Mouse (Mus musculus): ENCODE results near the gene Ackr4.

The Ackr4 gene

DNA sequence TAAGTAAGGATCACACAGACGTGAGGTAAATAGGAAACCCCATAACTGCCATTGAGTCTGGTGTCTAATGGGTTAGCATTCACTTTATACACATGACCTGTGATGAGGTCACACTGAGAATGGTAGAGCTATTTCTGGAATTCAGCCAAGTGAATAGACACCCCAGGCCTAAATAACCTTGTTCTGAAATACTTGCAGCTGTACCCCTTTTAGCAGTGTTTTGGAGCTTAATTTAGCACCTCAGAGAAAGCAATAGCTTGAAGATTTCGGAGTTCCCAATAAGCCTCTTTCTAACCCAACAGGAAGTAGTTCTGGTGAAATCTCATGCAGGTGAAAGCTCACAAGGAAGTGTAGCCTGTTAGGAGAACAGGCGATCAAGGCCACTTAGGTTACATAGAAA lies at the start of gene Ackr4:
Gene Ackr4, minus strand, starts transcription at position 101 of the 400 bp plus-strand sequence.
- DNase-seq, result no peak

DNA sequence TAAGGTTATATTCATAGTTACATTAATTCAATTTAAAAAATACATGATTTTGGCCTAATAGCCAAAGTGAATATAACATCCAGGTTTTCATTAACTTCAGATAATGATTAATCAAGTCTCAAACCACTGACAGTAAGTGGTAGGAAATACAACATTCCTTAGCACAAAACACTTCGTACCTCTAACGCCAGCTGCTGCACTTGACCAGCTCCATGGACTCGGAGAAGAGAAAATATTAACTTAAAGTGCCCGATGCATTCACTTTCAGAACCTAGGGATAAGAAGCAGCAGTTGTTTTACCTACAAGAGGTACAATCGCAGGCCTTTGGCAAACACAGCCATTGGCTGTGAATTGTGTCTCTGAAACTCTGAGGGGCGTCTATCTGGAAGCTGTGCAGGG lies 45.6 kb upstream of the Ackr4 start:
- no peak for DNase-seq

DNA sequence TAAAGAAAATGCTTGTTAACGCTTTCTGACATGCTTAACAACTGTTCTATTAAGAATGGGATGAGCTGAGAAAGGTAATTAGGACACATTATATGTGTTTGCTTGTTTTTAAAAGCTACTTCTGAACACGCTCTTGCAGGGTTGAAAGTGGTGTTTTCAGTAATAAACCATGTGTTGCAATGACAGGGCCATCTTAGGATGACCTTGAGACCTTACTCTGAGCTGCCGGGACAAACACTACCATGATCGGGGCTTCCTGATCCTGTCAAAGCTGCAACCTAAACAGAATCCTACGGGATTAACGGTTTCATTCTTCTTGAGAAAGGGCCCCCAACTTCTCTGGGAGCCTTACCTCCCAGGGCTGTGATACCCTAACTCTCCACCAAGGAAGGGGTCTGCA lies 44.9 kb upstream of the Ackr4 start:
- DNase-seq, result no peak

DNA sequence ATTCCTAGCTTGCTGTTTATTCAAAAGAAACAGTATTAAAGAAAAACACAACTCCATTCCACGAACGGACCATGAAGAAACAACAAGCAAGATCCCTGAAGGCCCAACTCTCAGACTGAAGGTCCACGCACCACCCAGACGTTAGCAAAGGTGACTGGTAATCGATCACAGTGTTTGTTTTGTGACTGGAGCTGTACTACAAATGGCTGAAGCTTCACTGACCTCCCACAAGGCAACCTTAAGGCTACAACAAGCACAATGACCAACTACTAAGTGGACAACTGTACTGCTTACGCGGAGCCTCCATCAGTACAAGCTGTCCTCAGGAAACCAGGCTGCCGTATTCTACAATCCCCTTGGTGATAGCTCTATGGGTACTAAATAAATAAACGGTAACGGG lies 43.3 kb upstream of the Ackr4 start:
- DNase-seq, result no peak

DNA sequence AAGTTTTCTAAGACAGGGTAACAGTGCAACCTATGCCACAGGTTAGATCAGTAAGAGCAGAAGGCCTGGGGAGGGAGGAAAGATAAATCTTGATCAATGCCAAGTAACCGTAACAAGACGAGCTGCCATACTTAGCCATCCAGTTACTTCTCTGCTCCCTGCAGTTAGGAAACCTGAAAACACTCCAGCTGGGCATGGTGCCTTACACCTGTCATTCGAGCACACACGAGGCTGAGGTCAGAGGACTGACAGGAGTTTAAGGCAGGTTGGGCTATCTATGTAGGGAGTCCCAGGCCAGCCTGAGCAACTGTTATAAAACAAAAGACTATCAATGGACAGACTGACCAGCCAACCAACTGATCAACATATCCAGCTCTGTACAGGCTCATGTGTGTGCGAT lies 39.2 kb upstream of the Ackr4 start:
- no peak for DNase-seq

DNA sequence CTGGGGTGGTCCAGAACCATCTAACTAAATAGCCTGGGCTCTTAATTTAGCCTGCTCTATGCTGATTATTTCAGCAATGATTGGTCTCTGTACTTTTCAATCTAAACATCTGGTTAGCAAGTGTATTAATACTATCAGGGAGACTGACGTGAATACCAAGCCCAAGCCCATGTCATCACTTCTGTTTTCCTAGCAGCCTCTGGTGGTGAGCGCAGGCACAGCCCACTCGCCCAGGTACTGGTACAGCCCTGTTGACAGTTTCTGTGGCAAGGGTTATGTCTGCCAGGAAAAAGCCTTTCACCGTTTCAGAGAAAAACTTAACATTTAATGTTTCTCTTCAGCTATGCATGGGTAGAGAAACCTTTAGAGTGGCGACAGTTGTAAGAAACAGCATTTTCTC lies 37.5 kb upstream of the Ackr4 start:
- DNase-seq, result no peak

DNA sequence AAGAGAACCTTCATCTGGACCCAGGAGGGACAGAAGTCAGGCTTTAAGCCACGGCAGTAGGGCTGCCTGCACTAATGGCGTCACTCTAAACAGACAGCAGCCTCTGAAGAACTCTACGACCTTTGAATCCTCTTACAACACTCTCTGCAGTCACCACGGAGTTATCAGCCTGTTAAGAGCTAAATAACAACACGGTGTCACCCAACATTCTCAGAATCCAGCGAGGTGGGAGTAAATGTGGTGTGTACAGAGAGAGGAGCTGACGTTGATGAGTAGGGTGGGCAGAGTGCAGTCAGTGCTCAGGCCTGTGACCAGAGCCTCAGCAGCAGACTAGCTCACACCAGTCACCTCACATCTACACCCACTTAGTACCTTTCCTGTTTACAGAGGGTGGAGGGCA lies 34.4 kb upstream of the Ackr4 start:
- DNase-seq, result no peak

DNA sequence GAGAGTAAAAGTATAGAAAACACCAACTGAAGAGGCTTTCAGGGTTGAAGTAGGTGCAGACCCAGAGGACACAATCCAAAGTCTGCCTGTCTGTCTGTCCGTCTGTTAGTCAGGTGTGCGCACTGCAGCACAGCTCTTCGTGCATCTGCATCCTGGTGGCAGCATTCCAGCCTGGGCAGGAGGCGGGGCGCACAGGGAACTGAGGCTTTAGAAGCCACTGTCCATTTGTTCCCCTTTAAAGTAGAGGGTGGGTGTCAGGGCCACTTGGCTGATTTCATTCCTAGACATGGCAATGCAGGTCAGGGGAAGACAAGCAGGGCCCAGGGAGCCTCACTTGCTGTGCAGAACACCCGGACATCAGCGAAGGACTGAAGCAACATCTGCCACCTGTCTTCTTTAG lies 30.6 kb upstream of the Ackr4 start:
- DNase-seq, result no peak

DNA sequence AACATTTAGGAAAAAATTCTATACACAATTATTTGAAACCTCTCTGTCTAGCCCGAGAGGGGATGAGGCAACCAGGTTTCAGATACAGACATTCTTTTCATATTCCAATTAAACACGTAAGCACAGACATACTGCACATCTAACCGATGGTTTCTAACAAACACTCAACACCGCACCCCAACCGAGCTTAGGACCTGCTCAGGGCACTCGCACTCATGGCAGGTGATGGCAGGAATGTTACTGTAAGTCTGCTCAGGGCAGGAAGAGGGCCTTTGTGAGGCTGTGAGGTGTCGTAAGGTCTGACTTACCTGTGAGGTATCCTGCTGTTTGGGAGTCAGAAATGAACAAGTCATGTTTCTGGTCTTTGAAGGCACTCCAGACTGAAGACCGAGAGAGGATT lies 29.8 kb upstream of the Ackr4 start:
- no peak for DNase-seq

DNA sequence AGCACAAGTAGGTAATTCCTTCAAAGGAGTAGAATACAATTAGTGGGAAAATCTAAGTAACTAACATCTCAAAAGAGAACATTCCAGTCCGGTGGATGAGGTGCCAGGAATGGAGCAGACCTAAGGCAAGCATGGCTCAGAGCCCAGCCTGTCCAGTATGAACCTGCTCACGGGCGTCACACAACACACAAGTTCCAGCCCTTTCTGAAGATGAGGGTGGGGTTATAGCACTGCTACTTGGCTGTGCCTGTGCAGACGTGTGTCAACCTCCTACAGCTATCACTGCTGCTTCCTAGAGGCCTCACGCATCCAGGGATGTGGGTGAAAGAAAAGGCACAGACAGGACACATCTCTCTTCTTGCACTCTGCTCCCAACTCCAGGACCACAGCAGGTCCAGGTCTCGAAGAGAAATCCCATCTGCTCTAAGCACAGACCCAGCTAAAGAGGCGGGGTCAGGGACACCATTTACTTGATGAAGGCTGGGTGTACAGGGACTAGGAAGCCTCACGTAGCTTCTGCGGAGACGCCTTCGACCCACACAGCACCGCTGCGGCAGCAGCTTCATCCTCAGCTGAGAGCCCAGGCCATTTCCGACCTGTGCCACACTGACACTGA lies 28.5 kb upstream of the Ackr4 start:
- DNase-seq, result no peak

DNA sequence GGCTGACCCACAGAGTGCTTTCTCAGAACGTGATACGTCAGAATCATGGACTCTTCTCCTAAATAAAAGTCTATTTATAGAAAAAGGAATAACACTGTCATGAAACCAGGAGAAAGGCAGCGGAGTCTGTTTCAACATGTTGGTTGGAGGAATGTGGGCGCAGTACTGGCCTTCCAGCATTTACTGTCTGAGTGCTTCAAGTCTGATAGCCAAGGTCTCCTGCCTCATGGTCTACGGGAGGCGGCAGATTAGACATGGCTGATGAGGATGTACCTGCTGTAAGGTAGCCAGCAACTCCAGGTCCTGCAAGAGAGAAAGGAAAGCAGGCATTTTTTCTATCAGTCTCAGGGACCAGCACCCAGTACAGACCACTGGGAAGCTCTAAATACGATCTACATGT lies 25.4 kb upstream of the Ackr4 start:
- DNase-seq, result no peak

DNA sequence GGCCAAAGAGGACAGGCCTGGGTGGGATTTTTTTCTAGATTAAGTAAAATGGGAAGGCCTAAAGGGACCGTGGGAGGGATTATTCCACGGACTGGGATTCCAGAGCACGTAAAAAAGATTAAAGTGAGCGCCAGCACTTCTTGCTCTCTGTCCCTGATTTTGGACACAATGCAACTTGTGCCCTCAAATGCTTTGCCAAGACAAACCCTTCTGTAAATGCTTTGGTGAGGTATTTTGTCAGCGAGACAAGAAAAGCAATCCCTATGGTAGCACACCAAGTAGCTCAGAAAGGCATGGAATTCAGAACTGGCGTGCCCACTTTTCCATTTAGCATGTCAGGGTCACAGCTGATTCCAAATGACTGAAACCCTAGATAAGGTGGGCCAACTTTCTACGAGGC lies 22.2 kb upstream of the Ackr4 start:
- no peak for DNase-seq

DNA sequence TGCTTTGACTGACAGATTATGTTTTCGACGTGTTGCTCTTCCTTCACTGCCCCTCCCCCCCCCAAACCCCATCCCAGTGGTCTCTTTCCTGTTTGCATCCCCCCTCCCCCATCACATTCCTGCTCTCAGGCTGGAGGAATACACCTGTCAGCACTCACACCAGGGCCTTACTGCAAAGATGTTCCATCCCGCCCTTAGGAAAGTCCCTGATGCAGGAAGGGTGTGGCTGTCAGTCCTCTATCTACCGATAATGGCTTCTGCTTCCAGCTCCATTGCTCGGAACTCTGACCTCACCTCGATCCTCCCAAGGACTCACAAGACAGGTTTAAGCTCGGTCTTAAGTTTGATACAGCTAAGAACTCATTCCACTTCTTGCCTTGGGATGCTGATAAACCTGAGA lies 19.9 kb upstream of the Ackr4 start:
- DNase-seq, result no peak

DNA sequence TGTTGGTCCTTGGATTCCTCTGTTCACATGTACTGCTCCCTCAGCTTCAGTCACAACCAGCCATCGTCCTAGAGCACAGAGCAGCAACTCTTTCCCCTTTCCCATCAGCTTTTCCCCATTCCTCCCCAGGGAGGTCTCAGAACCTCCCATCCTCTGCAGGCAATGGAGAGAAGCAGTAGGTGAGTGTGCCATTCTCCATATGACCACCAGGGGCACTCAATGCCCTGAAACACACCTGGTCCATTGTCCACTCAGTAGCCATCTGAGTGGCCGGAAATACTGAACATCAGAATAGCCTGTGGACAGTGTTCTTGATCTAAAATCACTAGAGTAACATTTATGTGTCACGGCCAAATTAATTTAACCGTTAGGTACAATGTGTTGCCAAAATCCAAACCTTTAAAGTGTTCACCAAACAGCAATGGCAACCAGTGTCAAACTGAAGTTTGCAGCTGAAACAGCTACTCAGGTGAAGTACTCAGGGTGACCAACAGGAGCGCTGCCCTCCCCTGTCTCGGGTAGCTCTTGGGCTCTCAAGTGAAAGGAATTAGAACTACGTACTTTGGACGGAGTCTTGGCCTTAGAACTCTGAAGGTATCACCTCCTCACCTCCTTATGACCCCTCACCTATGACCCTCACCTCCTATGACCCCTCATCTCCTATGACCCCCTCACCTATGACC lies 17.7 kb upstream of the Ackr4 start:
- DNase-seq, result no peak

DNA sequence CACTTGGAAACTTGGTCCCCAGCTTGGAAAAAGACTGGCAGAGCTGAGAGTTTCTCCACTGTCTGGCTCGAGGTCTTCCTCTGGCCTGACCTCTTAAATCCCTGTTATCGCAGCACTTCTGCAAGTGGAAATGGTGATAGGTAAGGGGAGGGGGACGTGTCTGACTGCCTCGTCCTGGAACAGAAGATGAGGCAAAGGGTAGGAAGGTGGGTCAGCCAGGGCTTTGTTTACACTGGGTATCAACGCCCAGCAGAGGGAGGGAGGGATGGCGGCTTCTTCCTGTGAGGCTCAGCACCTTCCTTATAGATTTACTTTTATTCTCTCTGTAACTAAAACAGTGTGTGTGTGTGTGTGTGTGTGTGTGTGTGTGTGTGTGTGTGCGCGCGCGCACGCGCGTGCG lies 16.1 kb upstream of the Ackr4 start:
- no peak for DNase-seq

DNA sequence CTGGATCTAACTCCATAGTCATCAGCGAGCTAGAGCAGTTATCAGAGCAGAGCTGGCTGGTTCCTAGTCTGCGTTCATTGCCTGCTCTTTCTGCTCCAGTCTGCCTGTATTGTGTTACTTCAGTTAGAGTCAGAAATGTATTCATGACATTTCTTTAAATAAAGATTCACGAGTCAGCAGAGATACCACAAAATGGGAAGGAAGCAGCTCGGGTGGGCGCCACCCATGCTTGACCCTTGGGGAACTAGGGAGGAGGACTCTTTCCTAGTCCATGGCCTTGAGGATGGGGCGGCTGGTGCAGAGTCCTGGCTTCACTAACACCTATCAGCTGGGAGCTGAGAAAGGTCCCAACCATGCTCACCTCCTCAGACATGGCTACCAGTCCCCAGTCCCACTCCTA lies 13.6 kb upstream of the Ackr4 start:
- no peak for DNase-seq

DNA sequence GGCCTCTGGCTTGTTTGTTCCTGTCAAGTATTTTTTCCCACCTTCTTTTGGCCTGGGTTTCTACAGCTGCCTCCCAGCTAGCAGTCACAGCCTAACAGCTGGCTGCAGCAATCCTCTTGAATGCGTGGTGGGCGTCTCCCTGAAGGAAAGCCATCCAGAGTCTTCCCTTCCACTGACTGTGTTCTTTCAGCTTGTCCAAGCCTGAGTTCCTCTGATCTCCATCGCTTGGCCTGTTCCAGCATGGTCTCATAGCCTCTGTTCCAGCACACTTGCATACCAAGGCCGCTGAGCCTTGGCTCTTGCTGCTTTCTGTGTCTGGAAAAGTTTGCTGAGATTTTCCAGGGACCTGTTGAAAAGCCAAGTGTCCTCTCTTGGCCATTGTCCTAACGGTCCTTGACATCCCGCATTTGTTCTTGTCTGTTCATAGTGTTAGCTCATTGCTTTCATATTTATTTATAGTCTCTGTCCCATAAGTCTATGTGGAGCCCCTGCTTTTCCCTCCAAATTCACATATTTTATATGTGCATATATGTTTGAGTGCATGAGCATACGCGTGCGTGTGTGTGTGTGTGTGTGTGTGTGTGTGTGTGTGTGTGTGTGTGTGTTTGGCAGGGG lies 3.5 kb upstream of the Ackr4 start:
- DNase-seq, result no peak

DNA sequence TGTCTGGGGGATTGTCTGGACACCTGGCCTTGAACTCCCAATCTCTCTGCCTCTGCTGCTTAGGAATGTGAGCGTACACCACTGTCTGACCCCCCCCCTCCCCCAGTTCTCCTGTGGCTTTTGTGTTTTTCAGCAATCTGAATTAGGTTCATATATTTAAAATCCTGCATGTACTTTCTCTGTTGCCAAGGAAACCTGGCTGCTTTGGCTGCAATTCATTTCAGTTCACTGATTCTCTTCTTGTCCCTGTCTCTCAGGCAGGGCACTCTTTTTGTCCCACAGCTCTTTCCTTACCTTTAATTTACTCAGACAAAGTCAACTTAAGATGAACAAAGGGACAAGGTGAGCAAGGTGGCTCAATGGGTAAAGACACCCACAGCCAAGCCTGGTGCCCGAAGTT lies 1.4 kb upstream of the Ackr4 start:
- DNase-seq, result no peak

DNA sequence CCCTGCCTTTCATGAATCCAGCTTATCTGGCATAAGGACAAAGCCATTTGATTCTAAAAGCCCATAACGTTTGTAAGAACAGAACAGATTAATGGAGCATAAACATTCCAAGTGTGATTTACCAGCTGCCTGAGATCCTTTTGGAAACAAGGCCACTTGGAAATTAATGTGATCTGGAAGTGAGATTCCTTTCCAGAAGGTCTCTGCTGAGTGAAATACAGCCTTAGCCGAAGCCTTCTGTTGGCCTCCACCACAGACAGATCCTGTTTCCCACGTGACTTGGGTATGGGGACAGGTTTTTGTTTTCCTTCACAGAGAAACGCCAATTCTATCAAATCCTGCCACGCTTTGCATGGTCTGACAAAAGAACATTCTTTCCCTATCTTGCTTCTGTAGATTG lies 3.1 kb downstream of the Ackr4 start:
- no peak for DNase-seq

DNA sequence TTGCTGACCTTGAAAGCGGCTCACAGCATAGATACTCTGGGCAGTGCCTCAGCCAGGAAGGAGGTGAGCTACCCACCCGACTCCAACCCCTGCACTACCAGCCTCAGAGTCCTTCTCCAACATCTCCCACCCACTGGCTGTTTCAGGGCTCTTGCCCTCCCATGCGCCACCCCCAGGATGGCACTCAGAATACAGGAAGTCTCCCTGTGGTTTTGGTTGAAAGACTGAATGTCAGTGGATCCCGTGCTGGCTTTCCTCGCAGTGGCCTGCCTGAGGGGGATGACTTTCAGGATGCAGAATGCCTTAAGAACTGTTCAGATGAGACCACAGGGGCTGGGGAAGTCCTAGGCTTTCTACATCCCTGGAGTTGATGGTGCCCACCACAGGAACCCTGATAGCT lies 3.6 kb downstream of the Ackr4 start:
- DNase-seq, result no peak

DNA sequence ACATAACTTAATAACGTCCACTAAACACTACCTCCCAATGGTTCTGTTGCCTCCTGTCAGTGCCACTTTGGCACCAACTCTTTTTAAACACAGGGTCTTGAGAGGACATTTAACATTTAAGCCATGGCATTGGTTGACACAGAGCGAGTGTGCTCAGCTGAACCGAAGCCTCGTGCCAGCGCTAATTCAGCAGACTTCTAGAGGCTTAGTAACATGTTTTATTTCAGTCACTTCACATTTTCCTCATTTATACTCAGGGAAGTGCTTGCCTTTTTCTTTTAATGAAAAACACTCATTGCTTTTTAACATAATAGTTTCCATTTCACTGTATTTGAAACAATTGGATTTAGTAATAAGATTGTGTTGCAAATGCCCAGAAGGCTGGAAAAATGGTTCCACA lies 17.6 kb downstream of the Ackr4 start:
- no peak for DNase-seq

DNA sequence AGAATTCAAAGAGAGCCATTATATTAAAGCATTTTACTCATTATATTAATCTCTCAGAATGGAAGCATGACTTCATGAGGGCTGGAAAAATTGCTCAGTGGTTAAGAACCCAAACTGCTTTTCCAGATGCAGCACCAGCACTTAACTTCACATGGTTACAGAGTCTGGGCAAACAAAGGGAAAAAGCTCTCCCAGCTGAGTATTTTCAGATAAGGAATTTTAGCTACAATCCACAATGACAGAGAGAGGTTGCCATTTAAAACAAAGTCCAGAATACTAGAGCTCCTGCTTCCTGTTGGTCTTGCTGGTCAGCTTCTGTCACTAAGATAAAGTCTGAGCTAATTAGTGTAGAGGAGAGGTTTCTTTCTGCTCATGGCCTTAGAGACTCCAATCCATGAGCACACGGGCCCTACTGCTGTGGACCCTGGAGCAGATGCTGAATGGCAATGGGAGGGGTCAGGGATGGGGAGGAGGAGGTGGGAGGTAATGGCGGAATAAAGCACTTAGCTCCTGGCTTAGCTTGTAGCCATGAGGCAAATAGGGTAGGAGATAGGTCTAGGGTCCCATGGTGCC lies 18.1 kb downstream of the Ackr4 start:
- DNase-seq, result no peak

DNA sequence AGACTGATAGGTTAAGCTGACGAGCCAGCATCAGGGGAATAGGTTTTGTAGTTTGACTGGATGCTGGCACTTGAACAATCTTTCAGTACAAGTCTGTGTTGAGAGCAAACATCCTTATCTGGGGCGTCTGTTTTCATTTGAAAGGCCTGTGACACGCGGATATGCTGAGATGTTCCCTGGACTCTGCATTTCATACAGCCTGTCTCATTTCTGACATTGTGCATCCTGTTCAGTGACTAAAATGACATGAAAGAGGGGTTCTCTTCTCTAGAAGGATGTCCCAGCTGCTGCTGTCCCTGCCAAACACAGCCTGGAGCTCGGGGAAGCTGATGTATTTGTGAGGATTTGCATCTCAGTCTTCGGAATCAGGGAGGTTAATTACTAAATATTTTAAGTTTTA lies 19.3 kb downstream of the Ackr4 start:
- no peak for DNase-seq

DNA sequence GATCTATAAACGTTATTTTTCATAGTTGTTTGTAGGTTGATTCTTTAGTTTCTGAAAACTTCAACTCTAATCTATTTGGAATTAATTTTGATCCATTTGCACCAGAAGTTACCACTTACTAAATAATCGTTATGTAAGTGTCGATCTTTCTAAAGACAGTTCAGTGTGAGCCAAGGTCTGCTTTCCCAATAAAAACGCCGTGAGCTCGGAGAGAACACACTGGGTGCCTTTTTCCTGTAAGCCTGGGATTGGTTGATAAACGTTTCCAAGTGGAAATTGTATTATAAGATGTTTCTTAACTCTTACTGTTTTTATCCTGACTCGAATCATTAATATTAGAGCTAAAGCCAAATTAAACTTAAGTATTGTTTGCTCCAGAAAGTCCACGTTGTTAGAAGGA lies 19.8 kb downstream of the Ackr4 start:
- no peak for DNase-seq

DNA sequence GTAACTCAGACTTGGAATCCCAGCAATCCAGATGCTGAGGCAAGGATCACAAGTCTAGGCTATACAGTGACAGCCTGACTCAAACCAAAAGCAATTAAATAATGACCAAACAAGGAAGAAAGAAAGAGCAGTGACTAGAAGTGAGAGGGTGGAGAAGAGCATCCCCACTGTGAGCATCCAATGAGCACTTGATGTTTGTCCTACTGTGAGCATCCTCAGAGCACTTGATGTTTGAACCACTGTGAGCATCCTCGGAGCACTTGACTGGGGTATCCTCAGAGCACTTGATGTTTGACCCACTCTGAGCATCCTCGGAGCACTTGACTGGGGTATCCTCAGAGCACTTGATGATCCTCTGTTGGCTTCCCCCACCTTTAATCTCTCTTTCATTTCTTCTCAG lies 21.7 kb downstream of the Ackr4 start:
- no peak for DNase-seq
